4 mouse cellular contexts compared by ENCODE assay signal in genomic region chr10:15671638-15672037, GRCm38 (mm10).
DNase-seq lines count a peak whose midpoint lies in the region; ATAC-seq and TF ChIP-seq lines count a peak whose summit lies in the region.
"Not testable (repeated sequence)": the region's sequence is repeated elsewhere in the genome, so short reads cannot be mapped to it uniquely, and the experiment has no call there.

No protein-coding gene starts in this region.

- H3K27me3 ChIP-seq in liver, adult 2 months (ENCODE audit: control insufficient read depth, insufficient read depth, low read length) = not testable (repeated sequence)

- peak; percentile 2 for DNase-seq in R1 (ENCODE audit: low read depth, low spot score)
- peak; percentile 2 for DNase-seq in liver, adult 2 months (ENCODE audit: extremely low read depth, low read depth, low spot score)

- H3K27ac ChIP-seq in liver, adult 2 months (replicated peaks; ENCODE audit: insufficient read depth, low read depth, low read length) = not testable (repeated sequence)

- not testable (repeated sequence) for H3K36me3 ChIP-seq in liver, adult 2 months (ENCODE audit: control insufficient read depth, insufficient read depth, low read length)

- whole genome bisulfite sequencing in liver, adult 2 months = 82% methylated on average over 1 of the region's 1 CpGs

- peak; percentile 75 for ATAC-seq in granulocyte monocyte progenitor cell, adult 5-6 weeks (replicated peaks; ENCODE audit: poor library complexity, severe bottlenecking)
- ATAC-seq in megakaryocyte, adult 5-6 weeks (ENCODE audit: poor library complexity, severe bottlenecking) = peak; percentile 88

- TF ChIP-seq POLR2A in liver, adult 2 months (IDR thresholded peaks at IDR 0.05; ENCODE audit: extremely low read depth, insufficient read depth, low read length) = not testable (repeated sequence)

- not testable (repeated sequence) for H3K4me1 ChIP-seq in liver, adult 2 months (ENCODE audit: control insufficient read depth, insufficient read depth, low read length)

- not testable (repeated sequence) for H3K9ac ChIP-seq in liver, adult 2 months (ENCODE audit: low read depth, low read length)

- H3K79me2 ChIP-seq in liver, adult 2 months (ENCODE audit: control insufficient read depth, insufficient read depth, low read length) = not testable (repeated sequence)

- not testable (repeated sequence) for H3K4me3 ChIP-seq in liver, adult 2 months (ENCODE audit: insufficient read depth, low read depth, low read length)

- not testable (repeated sequence) for TF ChIP-seq CTCF in liver, adult 2 months (IDR thresholded peaks at IDR 0.05; ENCODE audit: low read depth, low read length)
